Mouse (Mus musculus) lung, adult 10 weeks (tissue): ENCODE measurements around the gene Vmn2r18. TPM values are rescaled to one million over a fixed set of nuclear protein-coding genes. Genes with fewer than 3 reads are reported as not detected.

Source experiments
- polyA plus RNA-seq: library from polyadenylated mRNA; stranded (reverse); fragments of 350-450 nt; fragmentation: Illumina TruSeq; extraction: RNeasy Lipid Tissue Mini Kit (QIAGEN cat#74804); gene quantifications from one replicate; pipeline ENCODE4 v1.2.3, GENCODE M21; 2014; ENCODE audit warnings: low read depth, low replicate concordance; ENCODE audit not compliant: insufficient read depth

Gene Vmn2r18
- polyA plus RNA-seq, result not detected

GRCm38 (mm10) chr5:151605921-151606320 is at the start of gene Vmn2r18:
Gene Vmn2r18 (minus strand): TSS chr5:151606021.

DNA sequence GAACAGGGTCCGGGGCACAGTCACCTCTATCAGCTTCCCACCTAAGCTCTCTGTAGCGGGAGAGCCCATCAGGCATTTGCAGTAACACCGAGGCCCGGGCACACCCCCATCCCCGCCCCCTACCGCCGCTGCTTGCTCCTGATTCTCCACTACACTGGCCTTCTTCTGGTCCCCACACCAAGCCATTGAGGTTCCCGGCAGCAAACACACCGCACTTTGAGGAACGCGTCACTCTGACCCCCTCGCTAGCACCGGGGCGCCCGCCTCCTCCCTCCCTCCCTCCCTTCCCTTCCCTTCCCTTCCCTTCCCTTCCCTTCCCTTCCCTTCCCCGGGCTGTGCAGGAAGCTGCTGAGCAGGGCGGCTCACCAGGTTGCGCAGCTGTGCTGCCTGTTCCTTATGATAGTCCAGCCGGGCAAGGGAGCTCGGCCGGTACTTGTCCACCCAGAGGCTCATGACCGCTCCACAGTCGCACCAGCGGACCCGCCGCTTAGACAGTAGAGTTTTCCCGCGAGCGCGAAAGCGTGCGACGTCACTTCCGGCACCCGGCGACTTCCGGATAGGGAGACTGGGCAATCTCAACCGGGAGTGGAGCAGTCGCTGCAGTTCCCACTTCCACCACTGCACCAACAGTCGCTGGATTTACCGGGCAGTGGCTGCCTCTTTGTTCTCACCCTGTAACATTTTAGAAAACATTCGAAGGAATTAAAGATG is 45.0 kb upstream of the Vmn2r18 start, which contains the start of gene Rfc3:
Rfc3 (minus strand) TSS at position 543 of the 711 bp plus-strand sequence.

Other genes starting within 250 kb of the Vmn2r18 start
- gene Gm42906, start 177.9 kb downstream of the Vmn2r18 start, polyA plus RNA-seq, result not detected
- gene Rfc3, start 45.2 kb upstream of the Vmn2r18 start, polyA plus RNA-seq, result 10.1 TPM